Mouse (Mus musculus): ENCODE data around the gene Hhat.

Gene Hhat

DNA sequence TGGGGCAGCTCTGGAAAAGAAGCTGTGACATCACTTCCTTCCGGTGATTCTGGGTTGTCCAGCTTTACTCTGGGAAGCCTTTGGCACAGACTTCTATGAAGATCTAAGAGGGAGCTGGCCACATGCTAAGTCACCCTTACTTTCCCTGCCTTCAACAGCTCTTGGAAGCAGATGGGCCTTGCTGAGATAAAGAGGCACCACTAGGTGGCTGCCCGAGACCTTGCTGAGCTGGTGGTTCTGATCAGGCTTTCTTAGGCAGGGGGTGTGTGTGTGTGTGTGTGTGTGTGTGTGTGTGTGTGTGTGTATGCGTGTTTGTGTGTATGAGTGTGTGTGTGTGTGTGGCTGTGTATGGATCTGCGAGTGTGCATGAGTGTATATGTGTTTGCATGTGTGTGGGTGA, 13.4 kb upstream of the Hhat start:
- peak; percentile 55 to 63 for DNase-seq

DNA sequence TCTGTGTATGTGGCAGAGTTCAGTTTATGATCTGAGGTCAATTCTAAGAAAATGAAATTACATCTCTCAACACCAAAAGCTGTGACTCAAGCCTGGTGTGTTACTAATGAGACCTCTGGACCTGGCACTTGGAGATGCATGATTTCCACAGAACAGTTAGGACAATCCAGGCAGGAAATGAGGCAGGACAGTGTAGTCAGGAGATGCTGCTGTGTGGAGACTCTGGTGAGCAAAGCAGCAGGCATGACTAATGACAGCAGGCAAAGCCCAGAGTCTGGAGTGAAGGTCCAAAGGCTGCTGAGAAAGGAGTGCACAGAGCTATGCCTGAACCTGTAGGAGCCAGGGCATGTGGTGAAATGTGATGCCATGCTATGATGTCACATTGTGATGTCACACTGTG, 10.2 kb upstream of the Hhat start:
- no peak for DNase-seq

DNA sequence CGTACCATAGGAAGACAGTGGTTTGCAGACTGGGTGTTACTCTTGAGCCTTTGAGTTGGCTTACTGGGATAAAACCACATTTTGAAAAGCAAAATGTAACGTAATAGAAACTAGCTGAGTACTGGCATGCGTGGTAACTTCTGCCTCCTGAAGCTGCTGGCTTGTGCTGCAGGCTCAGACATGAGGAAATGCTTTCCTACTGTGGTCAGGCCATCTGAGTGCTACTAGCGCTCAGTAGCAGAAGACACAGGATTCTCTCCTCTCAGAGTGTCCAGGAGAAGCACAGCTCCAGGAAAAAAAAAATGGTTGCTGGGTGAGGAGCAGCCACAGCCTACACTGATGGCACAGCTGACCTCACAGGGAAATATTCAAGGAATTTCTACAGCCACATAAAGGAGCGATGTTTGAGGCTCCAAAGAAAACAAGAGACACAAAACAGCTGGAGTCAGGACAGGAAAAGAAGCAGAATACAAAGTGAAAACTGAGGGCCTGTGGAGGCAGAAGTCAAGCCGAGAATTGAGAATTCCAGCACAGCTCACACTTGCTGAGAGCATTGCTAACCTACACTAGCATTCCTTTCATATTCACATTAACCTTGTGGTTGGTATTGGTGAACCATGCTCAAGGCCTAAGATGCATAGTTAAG, 8.0 kb upstream of the Hhat start:
- no peak for DNase-seq

DNA sequence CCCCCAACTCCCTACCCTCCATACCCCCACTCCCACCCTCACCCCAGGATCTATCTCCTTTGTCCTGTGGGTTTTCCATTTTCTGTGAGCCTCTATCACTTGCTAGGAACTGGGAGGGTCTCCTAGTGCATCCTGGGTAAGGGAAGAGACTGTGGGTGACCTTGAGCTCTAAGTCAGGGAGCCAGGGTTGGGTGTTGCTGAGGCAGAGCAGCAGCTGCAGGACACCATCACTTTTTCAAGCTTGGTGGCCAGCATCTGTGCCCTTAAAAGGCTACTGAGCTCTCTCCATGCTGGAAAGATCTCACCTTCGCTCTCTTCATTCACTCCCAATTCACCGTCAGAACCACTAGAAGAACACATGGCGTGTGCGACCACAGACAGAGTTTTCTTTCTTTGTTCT, 7.2 kb upstream of the Hhat start:
- DNase-seq = no peak

DNA sequence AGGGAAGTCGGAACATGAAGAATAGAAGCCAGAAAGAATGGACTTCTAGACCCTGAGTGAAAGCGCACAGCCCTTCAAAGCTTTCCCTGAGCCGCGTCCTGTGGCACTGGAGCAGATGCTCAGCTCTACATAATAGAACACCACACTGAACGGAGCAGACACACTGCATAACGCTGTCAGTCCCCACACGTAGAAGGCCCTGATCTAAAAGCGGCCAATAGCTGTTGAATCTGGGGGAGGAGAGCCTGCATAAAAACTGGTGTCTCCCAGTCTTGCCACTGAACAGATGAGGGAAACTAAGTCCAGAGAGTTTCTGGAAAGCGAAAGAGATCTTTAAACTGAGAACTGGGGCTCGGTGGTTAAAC, 911 bp downstream of the Hhat start:
- peak in 1 of 2 experiments; percentile 32 for DNase-seq

DNA sequence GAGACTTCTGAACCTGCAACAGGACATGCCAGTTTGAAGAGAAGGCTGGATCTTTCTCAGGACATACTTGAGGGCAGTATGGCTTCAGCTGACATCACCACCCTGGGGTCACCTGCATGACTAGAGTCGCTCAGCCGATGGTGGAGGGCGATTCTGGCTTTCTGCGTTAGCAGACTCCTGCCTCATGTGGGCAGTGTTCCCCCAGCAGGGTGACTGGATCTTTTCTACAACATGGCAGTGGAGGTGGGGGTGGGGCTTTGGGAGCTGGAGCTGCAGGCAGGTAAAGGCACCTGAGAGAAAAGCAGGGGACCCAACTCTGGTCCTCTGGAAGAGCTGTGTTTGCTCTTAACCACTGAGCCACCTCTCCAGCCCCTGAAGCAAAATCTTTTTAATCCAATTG, 5.5 kb downstream of the Hhat start:
- DNase-seq = no peak

DNA sequence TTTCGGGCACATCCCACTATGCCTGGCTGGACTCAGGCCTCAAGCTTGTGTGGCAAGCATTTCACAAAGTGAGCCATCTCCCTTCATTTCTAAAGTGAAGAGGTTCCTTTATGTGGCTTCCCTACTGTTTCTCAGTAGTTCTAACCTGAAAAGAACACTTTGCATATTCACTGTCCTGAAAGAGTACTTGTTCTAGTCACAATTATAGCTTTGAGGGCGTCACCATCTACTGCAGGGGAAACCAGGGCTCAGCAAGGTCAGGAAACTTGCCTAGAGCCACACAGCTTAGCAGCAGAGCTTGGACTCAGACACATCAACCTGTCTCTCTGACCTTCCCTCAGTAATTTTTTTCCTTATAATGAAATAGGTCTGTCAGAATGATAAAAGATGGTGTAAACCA, 6.5 kb downstream of the Hhat start:
- DNase-seq = no peak

DNA sequence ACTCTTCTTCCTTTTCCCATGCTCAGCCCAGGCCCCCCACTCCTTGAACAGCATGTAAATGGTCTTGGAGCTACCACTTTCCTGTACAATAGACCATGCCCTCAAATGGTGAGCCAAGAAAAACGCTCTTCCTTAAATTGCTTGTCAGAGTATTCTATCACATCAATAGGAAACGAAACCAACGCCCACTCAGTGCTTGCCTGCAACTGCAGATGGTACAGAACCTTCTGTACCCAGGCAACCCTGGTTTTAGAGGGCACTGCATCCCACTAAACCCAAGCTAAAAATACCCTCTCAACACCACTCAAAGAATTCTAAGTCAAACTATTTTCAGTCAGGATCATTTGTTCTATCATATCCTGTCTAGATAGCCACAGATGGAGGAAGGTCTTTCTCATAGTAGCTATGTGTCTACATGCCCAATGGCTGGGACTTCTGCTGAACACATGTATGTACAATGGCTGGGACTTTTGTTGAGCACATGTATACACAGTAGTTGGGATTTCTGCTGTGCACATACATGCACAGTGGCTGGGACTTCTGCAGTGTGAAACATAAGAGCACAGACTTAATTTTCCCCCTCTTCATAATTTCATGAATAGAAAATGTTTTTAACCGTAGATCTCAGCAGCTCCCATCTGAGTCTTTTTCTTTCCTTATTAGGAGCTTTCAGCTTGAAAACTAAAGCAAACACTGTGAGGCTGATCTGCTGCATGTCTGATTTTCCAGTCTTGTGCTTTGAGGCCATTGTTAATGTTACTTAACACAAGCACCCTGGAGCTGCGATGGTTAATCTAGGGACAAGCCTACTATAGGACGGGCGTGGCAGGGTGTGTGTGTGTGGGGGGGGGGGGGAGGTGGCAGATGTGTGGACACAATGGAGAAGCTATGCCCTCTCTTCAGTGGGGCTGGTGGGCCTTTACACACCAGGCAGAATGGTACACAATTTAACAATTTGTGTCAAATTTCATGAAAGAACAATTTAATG, 7.8 kb downstream of the Hhat start:
- DNase-seq = no peak

DNA sequence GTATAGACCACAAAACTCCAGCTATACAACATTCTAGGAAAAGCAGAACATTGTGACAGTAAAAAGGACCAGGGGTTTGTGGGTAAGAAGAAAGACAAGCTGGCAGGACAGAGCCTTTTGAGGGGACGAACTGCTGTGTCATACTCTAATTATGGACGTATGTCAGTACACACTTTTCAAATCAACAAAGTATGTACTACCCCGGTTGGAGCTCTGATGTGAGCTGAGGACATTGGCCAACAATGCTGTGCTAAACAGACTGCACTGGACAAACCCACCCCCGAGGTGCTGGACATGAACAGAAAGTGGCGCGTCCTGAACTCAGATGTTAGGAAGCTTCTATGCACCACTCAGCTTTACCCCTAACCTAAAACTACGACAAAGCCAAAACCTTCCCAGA, 14.3 kb downstream of the Hhat start:
- no peak for DNase-seq

DNA sequence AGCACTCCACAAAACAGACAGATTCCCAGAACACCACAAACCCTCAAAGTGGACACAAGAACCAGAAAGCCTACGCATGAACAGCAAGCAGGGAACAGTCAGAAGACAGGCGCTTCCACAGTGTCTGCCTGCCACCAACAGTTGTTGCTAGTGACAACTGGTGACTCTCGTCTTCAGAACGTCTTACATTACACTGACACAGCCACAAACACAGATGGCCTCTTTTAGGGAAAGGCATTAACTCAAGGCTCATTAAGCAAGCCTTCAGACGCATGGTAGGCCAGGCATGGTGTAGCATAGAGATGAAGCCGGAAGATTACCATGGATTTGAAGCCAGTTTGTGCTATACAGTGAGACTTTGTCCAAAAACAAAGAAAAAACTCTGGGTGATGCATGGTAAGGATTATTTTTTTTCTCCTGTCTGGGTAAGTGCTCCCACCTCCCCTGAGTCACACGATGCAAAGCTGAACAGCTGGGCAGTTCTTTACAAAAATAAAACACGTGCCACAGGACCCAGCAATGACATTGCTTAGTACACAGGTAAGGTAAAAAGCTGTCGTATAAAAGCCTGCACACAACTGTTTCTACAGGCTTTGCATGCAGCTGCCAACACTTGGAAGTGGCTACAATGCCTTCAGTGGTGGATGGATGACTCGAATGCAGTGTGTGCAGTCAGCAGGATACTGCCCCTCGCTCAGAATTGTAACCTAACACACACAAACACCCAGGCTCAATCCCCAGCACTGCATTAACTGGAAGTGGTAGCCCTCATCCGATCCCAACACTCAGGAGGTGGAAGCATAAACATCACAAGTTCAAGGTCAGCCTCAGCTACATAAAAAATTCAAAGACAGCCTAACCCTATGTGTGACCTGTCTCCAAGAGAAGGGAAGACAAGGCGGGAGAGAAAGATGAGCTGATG, 15.1 kb downstream of the Hhat start:
- DNase-seq = no peak

DNA sequence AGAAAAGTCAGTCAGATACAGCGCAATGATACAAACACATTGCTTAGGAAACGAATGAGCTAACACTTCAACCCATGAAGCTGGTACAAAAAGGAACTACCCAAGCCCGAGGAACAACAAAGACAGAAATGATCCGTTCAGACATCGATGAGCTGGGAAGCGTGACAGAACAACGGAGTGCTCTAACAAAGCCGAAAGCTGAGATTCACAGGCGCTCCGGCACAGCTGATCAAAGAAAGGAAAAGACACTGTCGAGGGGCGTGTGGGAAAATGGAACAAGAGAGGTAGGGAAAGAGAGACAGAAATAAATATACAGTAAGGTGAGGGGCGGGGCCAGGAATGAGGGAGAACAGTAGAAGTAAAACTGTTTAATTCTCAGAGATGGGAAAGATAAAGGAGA, 15.8 kb downstream of the Hhat start:
- DNase-seq = no peak

DNA sequence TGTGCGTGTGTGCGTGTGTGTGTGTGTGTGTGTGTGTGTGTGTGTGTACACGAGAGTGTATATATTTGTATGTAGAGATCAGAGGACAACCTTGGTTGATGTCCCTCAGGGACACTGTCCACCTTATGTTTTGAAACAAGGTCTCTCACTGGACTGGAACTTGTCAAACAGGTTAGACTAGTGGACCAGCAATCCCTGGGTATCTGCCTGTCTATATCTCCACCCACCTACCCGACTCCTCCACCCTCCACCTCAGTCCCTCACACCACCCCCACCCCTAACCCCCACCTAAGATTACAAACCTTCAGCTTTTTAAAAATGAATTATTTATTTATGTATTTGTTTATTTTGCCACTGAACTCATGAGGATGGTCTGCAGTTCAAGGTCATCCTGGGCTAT, 16.8 kb downstream of the Hhat start:
- no peak for DNase-seq

DNA sequence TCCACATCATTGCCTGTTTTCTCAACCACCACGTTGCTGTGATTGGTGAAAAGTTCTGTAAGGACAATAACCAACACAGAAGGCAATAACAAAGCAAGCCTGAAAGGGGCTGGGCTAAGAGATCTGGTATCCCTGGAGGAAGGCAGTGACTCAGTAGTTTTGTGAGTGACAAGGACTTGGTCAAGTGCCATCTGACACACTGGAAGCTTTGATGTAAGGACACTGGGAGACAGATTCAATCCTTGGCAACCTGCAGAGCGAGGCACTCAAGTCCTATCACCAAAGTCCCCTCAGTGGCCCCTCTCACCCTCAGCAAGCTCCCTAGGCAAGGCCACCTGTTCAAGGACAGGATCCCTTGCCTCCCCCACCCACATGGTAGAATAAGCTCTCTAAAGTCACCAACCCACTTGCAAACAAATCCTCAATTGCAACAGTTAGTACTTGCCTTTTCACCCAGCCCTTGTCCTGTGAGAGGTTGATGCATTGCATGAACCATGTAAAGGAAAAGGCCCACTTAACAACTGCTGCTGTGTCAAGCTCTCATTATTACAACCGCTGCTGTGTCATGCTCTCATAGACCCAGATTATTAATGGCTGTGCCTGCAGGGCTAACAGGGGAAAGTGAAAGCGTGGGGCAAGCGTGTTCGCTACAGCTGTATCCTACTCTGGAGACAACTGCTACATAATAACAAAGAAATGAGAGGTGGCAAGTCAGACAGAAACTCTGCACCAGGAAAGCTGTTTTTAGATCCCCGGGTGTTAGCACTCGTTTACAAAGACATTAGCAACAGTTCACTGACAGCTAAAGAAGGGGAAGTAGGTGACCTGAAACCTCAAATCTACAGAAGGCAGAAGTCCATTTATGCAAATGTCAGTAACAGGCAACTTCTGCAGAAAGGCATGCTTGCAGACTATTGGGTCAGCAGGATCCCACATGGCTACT, 18.1 kb downstream of the Hhat start:
- DNase-seq = no peak

DNA sequence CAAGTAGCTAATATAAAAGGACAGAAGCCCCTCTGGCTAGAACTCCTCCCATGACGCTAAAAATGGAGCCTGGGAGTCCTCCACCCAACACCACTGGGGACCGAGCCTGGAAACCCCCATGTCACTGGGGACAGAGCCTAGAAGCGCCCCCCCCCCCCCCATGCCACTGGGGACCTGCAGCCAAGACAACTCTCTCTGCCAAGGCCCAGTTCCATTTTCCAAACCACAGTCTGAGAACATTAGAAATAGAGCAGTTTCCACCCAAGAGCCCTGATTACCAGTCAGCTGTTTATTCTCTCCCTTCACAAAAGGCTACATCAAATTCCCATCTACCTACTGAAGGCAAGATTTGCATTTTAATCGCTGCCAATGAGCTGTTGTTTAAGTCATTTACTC, 21.0 kb downstream of the Hhat start:
- DNase-seq = no peak

DNA sequence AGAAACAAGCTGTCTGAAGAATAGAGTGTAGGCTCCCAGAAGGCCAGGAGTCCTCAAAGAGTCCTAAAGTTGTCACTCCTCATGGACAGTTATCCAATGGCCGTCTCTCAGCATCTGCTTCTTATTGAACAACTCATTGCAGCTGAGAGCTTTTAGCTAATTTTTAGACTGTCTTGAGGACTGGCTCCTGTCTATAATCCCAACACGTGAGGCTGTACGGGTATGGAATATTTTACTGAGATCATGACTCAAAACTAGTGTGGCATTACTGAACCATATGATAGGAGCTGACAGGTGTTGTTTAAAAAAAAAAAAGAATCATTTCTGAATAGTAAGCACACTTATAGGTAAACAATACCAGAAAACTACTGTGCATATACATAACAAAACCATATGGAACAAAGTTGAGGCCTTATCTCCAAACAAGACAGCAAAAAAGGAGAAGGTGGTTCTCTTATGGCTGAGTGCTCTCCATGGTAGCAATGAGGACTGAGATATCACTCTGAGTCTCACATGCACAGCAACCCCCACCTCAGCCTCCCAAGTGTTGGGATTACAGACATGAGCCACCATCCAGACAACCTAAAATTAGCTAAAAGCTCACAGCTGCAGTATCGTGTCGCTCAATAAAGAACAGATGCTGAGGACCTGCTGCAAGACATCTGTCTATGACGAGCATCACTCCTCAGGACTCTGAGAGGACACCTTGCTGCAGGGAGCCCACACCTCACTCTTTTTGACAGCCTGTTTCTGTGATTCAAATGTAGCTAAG, 21.6 kb downstream of the Hhat start:
- no peak for DNase-seq

DNA sequence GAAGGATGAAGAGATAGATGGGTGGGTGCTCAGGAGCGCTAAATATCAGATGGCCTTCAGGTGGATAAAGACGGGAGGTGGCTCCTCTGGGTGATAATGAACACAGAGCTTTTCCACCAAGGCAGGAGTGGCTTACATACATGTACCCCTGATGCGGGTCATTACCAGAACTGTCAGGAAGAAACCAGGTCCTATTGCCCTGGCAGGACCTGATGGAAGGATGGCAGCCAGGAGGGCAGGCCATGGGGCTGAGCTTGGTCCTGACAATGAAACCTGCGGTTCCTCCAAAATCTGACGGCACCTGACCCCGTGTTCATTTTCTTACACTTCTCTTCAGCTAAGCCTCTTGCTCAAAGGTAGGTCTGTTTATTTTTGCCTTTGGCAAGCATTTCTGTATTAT, 24.8 kb downstream of the Hhat start:
- DNase-seq = no peak

DNA sequence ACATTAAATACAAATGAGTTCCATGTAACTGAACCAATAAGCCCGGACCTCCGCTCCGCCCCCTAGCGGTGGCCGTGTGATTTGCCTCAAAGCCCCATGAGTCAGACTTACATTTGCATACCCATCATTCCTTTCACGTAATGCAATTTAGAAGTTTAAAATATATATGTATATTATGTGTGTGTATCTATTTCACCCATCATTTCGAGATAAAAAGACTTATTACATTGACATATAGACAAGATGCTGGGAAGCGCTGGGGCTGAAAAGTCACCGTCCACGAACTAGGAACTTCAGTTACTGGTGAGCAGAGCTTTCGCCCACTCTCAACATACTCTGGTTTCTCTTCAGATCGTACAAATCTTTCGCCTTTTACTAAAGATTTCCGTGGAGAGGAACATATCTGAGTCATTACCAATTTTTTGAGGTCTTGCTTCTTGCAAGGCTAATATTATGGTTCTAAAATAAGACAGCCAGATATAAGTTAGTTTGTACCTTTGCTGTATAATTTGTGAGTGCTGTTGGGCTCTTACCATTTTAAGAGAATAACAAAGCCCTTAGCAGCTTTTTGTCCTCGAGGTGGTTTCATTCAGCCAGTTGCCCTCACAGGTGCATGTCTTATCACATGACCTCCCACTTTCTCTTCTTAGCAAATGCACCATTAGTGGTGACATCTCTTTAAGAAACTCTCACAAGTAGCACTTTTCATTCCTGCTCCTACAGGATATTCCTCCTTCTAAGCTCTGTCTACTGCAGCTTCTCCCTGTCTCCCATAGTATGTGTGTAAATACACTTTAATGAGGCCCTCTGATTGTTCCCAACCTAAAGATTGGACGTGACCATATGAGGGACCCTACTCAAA, 25.6 kb downstream of the Hhat start:
- DNase-seq = peak; percentile 30 to 56

DNA sequence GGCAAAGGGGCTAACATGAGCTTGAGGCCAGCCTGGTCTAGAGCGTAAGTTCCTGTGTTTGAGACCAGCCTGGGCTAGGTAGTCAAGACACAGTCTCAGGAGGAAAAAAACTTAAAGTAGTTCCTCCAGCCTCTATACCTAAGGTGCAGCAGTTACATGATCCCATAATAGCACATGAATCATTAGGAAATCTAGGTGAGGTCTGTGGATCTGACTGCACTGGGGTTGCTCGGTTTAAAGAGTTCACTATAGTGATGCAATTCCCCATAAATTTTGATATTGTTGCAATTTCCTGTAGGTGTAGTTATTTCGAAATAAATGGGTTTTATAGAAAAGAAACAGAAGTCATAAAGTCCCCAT, 26.2 kb downstream of the Hhat start:
- DNase-seq = no peak

DNA sequence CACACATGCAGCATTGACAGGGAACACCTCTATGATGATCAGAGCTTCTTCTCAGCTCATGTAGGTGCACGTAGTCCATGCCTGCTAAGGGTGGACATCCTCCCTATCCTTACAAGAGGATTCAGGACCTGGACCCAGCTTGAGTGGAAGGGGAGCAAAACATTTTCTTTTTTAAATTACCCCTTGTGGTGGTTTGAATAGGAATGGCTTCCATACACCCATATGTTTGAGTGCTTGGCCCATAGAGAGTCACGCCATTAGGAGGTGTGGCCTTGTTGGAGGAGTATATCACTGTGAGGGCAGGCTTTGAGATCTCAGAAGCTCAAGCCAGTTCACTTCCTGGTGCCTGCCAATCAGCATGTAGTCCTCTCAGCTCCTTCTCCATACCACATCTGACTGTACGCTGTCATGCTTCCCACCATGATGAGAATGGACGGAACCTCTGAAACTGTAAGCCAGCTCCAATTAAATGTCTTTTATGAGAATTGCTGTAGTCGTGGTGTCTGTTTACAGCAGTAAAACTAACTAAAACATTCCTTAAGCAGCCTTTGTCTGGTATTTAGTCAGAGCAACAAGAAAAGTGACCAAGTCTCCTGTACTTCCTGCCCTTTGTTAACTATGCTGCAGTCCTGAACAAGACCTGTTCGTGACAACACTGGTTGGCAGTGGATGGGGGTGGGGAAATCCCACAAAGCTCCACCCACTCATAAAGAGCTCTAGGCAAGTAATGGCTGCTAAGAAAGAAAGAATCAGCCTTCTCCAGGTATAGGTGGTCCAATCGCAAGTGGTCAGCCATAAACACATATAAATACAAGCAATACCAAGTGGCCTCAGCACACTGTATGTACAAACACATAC, 28.4 kb downstream of the Hhat start:
- no peak for DNase-seq
